Mouse (Mus musculus) forebrain, embryonic 14.5 days (tissue): ENCODE results near the gene Gpx2. TPM values are rescaled to one million over a fixed set of nuclear protein-coding genes. Genes with fewer than 3 reads are reported as not detected.
A peak's percentile ranks its signal among the peaks of the same experiment; 100 is the strongest.

Source experiments
- ATAC-seq: fragments of 200-750 bp; cut with Nextera tagmentation; 2 replicates; pipeline ENCODE4 v1.8.0; 2017; ENCODE audit warnings: mild to moderate bottlenecking, moderate library complexity
- DNase-seq: peaks from one replicate; pipeline ENCODE4 v3.0.0-alpha.2; 2015; ENCODE audit warnings: low spot score
- H3K27ac ChIP-seq: fragments of 300-500 bp; sonication (generic); 2 replicates; pipeline ENCODE4 v1.5.1; 2014; ENCODE audit warnings: low read depth, mild to moderate bottlenecking, control low read depth, low read length, moderate library complexity
- H3K27me3 ChIP-seq: fragments of 300-500 bp; sonication (generic); replicated peaks from 2 replicates; pipeline ENCODE4 v1.6.1; 2014; ENCODE audit warnings: low read length, control low read depth, mixed read lengths; ENCODE audit not compliant: control insufficient read depth, insufficient read depth
- H3K36me3 ChIP-seq: fragments of 300-500 bp; sonication (generic); 2 replicates; pipeline ENCODE4 v1.6.1; 2014; ENCODE audit warnings: low read length, control low read depth; ENCODE audit not compliant: control insufficient read depth, insufficient read depth
- H3K4me1 ChIP-seq: fragments of 300-500 bp; sonication (generic); 2 replicates; pipeline ENCODE4 v1.6.1; 2014; ENCODE audit warnings: antibody characterized with exemption, low read length, control low read depth; ENCODE audit not compliant: control insufficient read depth, insufficient read depth
- H3K4me2 ChIP-seq: fragments of 300-500 bp; sonication (generic); 2 replicates; pipeline ENCODE4 v1.6.1; 2014; ENCODE audit warnings: mild to moderate bottlenecking, control low read depth, low read length
- H3K4me3 ChIP-seq: fragments of 300-500 bp; sonication (generic); 2 replicates; pipeline ENCODE4 v1.5.1; 2014; ENCODE audit warnings: low read depth, low read length, control low read depth
- H3K9ac ChIP-seq: fragments of 300-500 bp; sonication (generic); 2 replicates; pipeline ENCODE4 v1.6.1; 2014; ENCODE audit warnings: mild to moderate bottlenecking, low read length, control low read depth, moderate library complexity
- H3K9me3 ChIP-seq: fragments of 300-500 bp; sonication (generic); replicated peaks from 2 replicates; pipeline ENCODE4 v1.6.1; 2016; ENCODE audit warnings: low read length, control low read depth, mixed read lengths; ENCODE audit not compliant: control insufficient read depth
- WGBS: fragments of 180-500 bp; shearing (Covaris S2); extraction: QIAGEN DNeasy Blood & Tissue Kit; methylation state at CpG from one replicate; pipeline ENCODE4 v1.1.7; 2014; 5-methylcytosine and 5-hydroxymethylcytosine counted together
- polyA plus RNA-seq: library from polyadenylated mRNA; unstranded; fragments of >200 nt; fragmentation: Nextera tagmentation; extraction: Ambion mirVana; gene quantifications from 2 replicates; pipeline ENCODE4 v1.2.1, GENCODE M21; 2014

Gpx2 gene
- polyA plus RNA-seq, 1 experiment from 2014 or later: not detected

GRCm38 (mm10) chr12:76822651-76823041 lies 27.3 kb upstream of the Gpx2 start, which contains the start of gene Rab15:
Gene Rab15, minus strand, starts transcription at chr12:76822908.
- DNase-seq (no peak), ATAC-seq (peak; percentile 49; the same call in 1 of the 2 replicates)
- H3K4me3 ChIP-seq: peak within 1 kb of the TSS; percentile 40
- peaks cover 16% of the 10 kb centered on the region for H3K27me3 ChIP-seq
- no peaks in the 10 kb centered on the region for H3K36me3 ChIP-seq
- H3K4me2 ChIP-seq: peak within 1 kb of the TSS; percentile 85
- no peaks in the 10 kb centered on the region for H3K9me3 ChIP-seq
- H3K9ac ChIP-seq: peak within 1 kb of the TSS; percentile 64
- peak within 1 kb of the TSS; percentile 55; the same call in 1 of the 2 replicates for H3K27ac ChIP-seq
- WGBS: 5% methylated on average over 17 of the region's 17 CpGs
- peaks cover 4% of the 10 kb centered on the region; the same call in 1 of the 2 replicates for H3K4me1 ChIP-seq

DNA sequence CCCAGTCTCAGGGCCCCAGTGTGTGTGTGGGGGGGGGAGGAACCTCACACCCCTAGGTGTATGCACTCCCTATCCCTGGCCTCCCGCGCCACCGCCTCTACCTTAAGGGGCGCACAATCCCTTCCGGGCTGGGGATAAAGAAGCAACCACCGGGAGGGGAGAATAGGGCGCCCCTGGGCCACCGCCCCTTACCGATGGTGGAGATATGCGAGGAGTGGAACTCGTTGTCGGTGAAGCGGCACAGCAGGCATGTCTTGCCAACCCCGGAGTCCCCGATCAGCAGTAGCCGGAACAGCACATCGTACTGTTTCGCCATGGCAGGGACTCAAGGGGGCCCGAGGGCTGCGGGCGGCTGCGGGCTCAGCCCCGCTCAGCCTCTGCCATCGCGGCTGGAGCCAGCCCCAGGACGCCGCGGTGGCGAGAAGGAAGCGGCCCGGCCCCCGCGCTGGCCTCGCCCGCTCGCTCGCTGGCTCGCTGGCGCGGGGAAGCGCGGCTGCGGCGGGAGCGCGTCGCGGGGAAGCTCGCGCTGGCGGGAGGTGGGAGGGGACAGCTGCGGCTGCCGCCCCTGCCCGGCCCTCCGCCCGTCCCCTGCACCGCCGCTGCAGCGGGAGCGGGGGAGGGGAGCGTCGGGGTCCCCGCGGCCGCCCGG lies 26.8 kb upstream of the Gpx2 start:
- DNase-seq (peak; percentile 60), ATAC-seq (peak; percentile 84)
- no peaks in the 10 kb centered on the region for H3K36me3 ChIP-seq
- peak overlapping the region; percentile 64 for H3K9ac ChIP-seq
- under 1% methylated on average over 49 of the region's 66 CpGs for WGBS
- peak overlapping the region; percentile 85 for H3K4me2 ChIP-seq
- H3K27ac ChIP-seq: peak overlapping the region; percentile 55; the same call in 1 of the 2 replicates
- H3K4me1 ChIP-seq: peaks cover 4% of the 10 kb centered on the region; the same call in 1 of the 2 replicates
- no peaks in the 10 kb centered on the region for H3K9me3 ChIP-seq
- H3K4me3 ChIP-seq: peak overlapping the region; percentile 40
- H3K27me3 ChIP-seq: peaks cover 16% of the 10 kb centered on the region

- peak overlapping the region; percentile 85; the same call in 1 of the 2 replicates for H3K4me2 ChIP-seq
- H3K27ac ChIP-seq: no peak overlapping the region
- H3K4me1 ChIP-seq: peaks cover 4% of the 10 kb centered on the region; the same call in 1 of the 2 replicates
- DNase-seq (no peak), ATAC-seq (no peak)
- H3K27me3 ChIP-seq: peaks cover 16% of the 10 kb centered on the region
- no peak overlapping the region for H3K4me3 ChIP-seq
- H3K9ac ChIP-seq: no peak overlapping the region
- no peaks in the 10 kb centered on the region for H3K36me3 ChIP-seq
- no peaks in the 10 kb centered on the region for H3K9me3 ChIP-seq
- WGBS: 39% methylated on average over 4 of the region's 4 CpGs
Observed at GRCm38 (mm10) chr12:76820615-76821014, 25.3 kb upstream of the Gpx2 start.

GRCm38 (mm10) chr12:76819816-76820215 lies 24.5 kb upstream of the Gpx2 start:
- Histone ChIP-seq H3K27me3 (peaks cover 13% of the 10 kb centered on the region), H3K4me2 (no peak overlapping the region)

DNA sequence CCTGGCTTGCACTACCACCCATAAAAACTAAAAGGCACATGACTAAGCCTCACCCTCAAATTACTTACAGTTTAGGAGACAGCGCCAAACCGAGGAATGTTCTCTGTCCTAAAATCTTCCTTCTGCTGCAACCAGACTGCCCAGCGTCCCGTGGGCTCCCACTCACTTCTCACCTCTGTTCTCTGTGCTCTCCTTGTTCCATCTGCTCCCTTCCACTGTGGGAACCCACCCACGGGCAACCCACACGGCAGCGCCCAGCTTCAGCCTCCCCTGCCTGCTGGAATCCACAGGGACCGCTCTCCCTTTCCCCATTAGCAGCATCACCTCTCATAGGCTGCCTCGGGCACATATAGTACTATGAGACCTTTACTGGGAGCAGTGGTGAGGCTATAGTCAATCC lies 23.6 kb upstream of the Gpx2 start:
- no peak overlapping the region for H3K4me3 ChIP-seq
- no peaks in the 10 kb centered on the region for H3K36me3 ChIP-seq
- DNase-seq (no peak), ATAC-seq (no peak)
- H3K27me3 ChIP-seq: peaks cover 4% of the 10 kb centered on the region
- no peaks in the 10 kb centered on the region for H3K9me3 ChIP-seq
- H3K27ac ChIP-seq: no peak overlapping the region
- H3K4me2 ChIP-seq: no peak overlapping the region
- WGBS: 86% methylated on average over 9 of the region's 9 CpGs
- H3K9ac ChIP-seq: no peak overlapping the region
- peaks cover 4% of the 10 kb centered on the region; the same call in 1 of the 2 replicates for H3K4me1 ChIP-seq

More at GRCm38 (mm10) chr12:76819816-76820215, 24.5 kb upstream of the Gpx2 start:
- Histone ChIP-seq H3K9ac (no peak overlapping the region), H3K4me1 (peaks cover 4% of the 10 kb centered on the region; the same call in 1 of the 2 replicates), H3K36me3 (no peaks in the 10 kb centered on the region), H3K27ac (no peak overlapping the region), H3K9me3 (no peaks in the 10 kb centered on the region), H3K4me3 (no peak overlapping the region)
- WGBS: 49% methylated on average over 6 of the region's 6 CpGs
- DNase-seq (no peak), ATAC-seq (no peak)

- no peak overlapping the region for H3K4me3 ChIP-seq
- H3K4me1 ChIP-seq: peaks cover 4% of the 10 kb centered on the region; the same call in 1 of the 2 replicates
- no peaks in the 10 kb centered on the region for H3K36me3 ChIP-seq
- peaks cover 4% of the 10 kb centered on the region; the same call in 1 of the 2 replicates for H3K27me3 ChIP-seq
- ATAC-seq: no peak
- no peak for DNase-seq
- WGBS: 67% methylated on average over 4 of the region's 4 CpGs
- no peak overlapping the region for H3K9ac ChIP-seq
- H3K9me3 ChIP-seq: no peaks in the 10 kb centered on the region
- H3K4me2 ChIP-seq: no peak overlapping the region
- H3K27ac ChIP-seq: no peak overlapping the region
Observed at GRCm38 (mm10) chr12:76818120-76818519, 22.8 kb upstream of the Gpx2 start.

DNA sequence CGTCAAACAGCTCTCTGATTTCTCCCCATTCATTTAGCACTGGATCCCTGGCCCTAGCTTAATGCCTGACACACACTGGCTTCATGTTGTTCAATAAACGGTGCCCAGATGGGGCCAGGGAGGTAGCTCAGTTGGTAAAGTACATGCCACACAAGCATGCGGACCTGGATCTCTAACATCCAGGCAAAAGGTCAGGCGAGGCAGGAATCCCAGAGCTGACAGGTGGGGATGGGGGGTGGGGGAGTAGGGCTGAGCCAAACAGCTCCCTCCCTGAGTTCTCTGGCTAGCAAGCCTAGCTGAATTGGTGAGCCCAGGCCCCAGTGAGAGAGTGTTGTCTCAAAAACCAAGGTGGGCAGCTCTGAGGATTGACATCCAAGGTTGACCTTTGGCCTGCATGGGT lies 21.8 kb upstream of the Gpx2 start:
- ATAC-seq (no peak), DNase-seq (no peak)
- H3K36me3 ChIP-seq: no peaks in the 10 kb centered on the region
- H3K27me3 ChIP-seq: no peaks in the 10 kb centered on the region; the same call in 1 of the 2 replicates
- H3K4me1 ChIP-seq: peaks cover 4% of the 10 kb centered on the region; the same call in 1 of the 2 replicates
- H3K27ac ChIP-seq: no peak overlapping the region
- WGBS: 55% methylated on average over 4 of the region's 4 CpGs
- no peak overlapping the region for H3K4me3 ChIP-seq
- H3K9me3 ChIP-seq: no peaks in the 10 kb centered on the region
- H3K9ac ChIP-seq: no peak overlapping the region
- H3K4me2 ChIP-seq: no peak overlapping the region

- H3K27me3 ChIP-seq: no peaks in the 10 kb centered on the region; the same call in 1 of the 2 replicates
- no peak overlapping the region for H3K4me2 ChIP-seq
- H3K27ac ChIP-seq: no peak overlapping the region
- no peak overlapping the region for H3K9ac ChIP-seq
- DNase-seq (no peak), ATAC-seq (no peak)
- no peaks in the 10 kb centered on the region for H3K9me3 ChIP-seq
- H3K4me3 ChIP-seq: no peak overlapping the region
- no peaks in the 10 kb centered on the region for H3K36me3 ChIP-seq
- peaks cover 4% of the 10 kb centered on the region; the same call in 1 of the 2 replicates for H3K4me1 ChIP-seq
- WGBS: 65% methylated on average over 4 of the region's 4 CpGs
Observed at GRCm38 (mm10) chr12:76816720-76817119, 21.4 kb upstream of the Gpx2 start.

DNA sequence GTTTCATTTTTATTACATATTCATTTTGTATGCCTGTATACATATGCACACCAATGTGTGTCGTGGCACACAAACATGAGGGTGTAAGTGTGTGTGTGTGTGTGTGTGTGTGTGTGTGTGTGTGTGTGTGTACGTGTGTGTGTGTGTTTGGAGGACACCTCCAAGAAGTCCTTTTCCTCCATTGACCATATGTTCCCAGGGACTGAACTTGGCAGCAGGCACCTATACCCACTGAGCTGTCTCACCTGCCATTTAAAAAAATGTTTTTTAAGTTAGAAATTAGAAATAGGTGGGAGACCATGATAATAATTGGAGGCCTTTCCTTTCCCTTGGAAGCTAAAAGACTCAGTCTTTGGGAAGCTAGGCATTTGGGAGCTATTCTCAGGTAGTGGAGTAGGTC lies 18.8 kb upstream of the Gpx2 start:
- Histone ChIP-seq H3K27me3 (no peaks in the 10 kb centered on the region), H3K9ac (no peak overlapping the region), H3K36me3 (no peaks in the 10 kb centered on the region), H3K27ac (no peak overlapping the region), H3K4me3 (no peak overlapping the region), H3K9me3 (no peaks in the 10 kb centered on the region), H3K4me2 (no peak overlapping the region), H3K4me1 (no peaks in the 10 kb centered on the region)
- ATAC-seq (no peak), DNase-seq (no peak)
- 80% methylated on average over 2 of the region's 2 CpGs for WGBS
